Mouse (Mus musculus): ENCODE results near the gene Uba6.

Gene Uba6

DNA sequence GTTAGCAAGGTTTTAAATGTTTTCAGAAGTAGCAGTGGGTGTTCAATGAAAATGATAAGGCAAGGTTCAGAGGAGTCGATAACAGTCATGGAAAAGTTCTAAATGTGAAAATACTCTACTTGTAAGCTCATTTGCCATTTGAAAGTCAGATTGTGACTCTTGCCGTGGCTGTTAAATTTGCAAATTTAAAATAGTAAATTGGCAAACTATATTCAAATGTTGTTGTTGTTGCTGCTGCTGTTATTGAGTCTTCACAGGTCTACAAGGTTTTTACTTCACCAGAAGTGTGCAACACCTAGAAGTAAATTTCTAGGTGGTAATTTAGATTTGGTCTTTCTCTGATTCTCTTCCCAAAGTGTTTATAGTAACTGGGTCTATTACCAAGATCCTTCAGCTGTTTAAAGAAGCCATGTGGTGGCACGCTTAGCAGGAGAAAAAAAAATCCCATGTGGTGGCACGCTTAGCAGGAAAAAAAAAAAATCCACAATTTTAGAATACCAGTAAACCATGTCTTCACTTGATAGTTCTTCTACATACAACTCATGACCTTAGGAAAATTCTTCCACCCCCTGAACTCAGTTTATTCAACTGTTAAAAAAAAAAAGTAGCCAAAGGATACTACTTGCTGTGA is 99.7 kb downstream of the Uba6 start:
- in situ Hi-C loops (cut with MboI, MseI), result loop anchor here (25.0 kb wide), 1 partner anchor 739 kb away; the partner anchor contains the start of gene Ythdc1

DNA sequence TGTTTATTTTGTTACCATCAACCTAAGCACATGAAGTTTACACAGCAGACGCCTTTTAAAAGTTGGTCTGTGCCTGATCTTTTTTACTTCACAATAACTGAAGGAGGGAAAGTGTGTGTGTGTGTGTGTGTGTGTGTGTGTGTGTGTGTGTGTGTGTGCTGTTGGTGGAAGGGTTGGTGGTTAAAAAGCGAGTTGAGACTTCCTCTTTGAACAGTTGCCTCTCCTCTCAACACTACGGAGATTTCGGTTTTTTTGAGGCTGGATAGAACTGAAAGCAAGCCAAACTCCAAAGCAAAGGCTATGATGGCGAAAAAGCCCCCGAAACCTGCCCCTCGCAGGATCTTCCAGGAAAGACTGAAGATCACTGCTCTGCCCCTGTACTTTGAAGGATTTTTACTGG is 101.1 kb downstream of the Uba6 start, which contains the start of gene Stap1:
TSS of gene Stap1 (plus strand) at position 209 of the 400 bp plus-strand sequence.
- in situ Hi-C loops (cut with MboI, MseI), result loop anchor here (25.0 kb wide), 1 partner anchor 741 kb away; the partner anchor contains the start of gene Ythdc1

- in situ Hi-C loops (cut with MboI, MseI), result loop anchor here (5.0 to 25.0 kb wide), 2 partner anchors 108 to 743 kb away; partner anchors contain the start of gene Ythdc1
Measured at GRCm38 (mm10) chr5:86069121-86069520, 103.5 kb downstream of the Uba6 start.

GRCm38 (mm10) chr5:86068451-86068850 is 104.2 kb downstream of the Uba6 start:
- in situ Hi-C loops (cut with MboI, MseI), result loop anchor here (5.0 to 25.0 kb wide), 2 partner anchors 109 to 744 kb away; partner anchors contain the start of gene Ythdc1

GRCm38 (mm10) chr5:86066551-86066929 is 106.1 kb downstream of the Uba6 start:
- in situ Hi-C loops (cut with MboI, MseI), result loop anchor here (5.0 to 25.0 kb wide), 2 partner anchors 111 to 746 kb away; partner anchors contain the start of gene Ythdc1

DNA sequence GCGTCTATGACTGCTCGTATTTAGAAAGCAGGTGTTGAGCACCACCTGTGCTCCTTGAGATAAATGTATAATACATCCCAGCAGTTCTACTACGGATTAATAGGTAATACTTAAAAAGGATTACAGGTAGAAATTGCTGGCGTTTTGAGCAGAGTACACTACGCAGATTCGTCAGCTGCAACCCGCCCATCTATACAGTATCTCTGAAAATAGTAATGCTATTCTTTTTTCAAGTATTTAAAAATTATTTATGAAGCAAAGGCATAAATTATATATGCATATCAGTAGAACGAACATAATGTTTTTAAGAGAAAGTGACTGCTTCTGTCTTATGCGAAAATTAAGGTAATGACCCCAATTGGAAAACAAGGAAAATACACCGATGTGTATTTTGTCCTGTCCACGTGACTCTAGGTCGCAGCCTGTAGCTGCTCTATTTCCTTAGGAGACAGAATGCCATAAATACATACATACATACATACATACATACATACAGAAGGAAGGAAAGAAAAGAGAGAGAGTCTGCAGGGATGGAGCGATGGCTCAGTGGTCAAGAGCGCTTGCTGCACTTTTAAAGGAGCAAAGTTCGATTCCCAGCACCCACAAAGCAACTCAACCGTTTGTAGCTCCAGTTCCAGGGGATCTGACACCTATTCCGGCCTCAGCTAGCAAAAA is 106.6 kb downstream of the Uba6 start:
- in situ Hi-C loops (cut with MboI, MseI), result loop anchor here (5.0 to 25.0 kb wide), 2 partner anchors 111 to 746 kb away; partner anchors contain the start of gene Ythdc1

- in situ Hi-C loops (cut with MboI, MseI), result loop anchor here (5.0 to 25.0 kb wide), 2 partner anchors 112 to 747 kb away; partner anchors contain the start of gene Ythdc1
Measured at GRCm38 (mm10) chr5:86065101-86065875, 107.3 kb downstream of the Uba6 start, which contains the start of gene Cenpc1. Cenpc1 (minus strand) TSS chr5:86065583.

DNA sequence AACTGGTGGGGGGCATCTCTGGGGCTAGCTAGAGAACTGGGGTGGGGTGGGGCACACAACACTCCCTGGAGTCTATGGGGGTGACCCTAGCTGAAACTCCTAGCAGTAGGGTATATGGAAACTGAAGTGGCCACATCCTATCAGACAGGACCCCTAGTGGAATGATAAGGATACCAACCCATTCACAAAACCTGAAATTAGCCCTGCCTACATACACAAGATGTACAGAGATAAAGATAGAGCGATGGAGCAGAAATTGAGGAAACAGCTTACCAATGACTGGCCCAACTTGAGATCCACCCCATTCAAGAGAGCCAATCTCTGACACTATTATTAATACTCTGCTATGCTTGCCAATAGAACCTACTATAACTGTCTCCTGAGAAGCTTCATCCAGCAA is 109.1 kb downstream of the Uba6 start:
- in situ Hi-C loops (cut with MboI, MseI), result loop anchor here (25.0 kb wide), 1 partner anchor 749 kb away; the partner anchor contains the start of gene Ythdc1
